Mouse (Mus musculus) lung, postnatal 10 days (tissue): ENCODE results near the gene Acat2.
A peak's percentile ranks its signal among the peaks of the same experiment; 100 is the strongest.
"Not testable (repeated sequence)": the region's sequence is repeated elsewhere in the genome, so short reads cannot be mapped to it uniquely, and the experiment has no call there.

ENCODE experiments used
- DNase-seq: peaks from one replicate; pipeline ENCODE4 v3.0.0; 2021

Gene Acat2

DNA sequence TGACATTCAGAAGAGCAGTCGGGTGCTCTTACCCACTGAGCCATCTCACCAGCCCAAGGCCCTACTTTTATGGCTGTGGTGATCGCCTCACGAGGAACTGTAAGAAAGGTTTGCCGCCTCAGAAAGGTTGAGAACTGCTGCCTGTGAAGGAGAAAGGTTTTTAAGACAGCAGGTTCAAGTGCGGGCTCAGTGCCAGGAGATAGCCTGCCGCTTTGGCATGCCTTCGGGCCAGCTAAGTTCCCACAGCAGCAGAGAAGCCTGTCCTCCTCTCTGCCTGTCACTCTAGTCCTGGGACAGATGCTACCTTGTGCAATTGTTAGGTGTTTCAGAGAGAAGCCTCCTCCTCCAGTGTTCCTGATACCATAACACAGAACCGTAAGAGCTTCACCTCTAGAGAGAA is 3.9 kb downstream of the Acat2 start:
- no peak for DNase-seq

DNA sequence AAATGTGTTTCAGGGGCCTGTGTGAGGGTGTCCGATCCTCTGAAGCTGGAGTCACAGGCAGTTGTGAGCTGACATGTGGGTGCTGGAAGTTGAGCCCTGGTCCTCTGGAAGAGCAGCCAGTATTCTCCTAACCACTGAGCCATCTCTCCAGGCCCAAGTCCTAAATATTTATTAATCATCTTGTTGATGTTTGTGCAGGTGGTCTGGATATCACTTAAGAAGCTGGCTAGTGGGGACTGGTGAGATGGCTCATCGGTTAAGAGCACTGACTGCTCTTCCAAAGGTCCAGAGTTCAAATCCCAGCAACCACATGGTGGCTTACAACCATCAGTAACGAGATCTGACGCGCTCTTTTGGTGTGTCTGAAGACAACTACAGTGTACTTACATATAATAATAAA is 10.9 kb downstream of the Acat2 start:
- DNase-seq = no peak

DNA sequence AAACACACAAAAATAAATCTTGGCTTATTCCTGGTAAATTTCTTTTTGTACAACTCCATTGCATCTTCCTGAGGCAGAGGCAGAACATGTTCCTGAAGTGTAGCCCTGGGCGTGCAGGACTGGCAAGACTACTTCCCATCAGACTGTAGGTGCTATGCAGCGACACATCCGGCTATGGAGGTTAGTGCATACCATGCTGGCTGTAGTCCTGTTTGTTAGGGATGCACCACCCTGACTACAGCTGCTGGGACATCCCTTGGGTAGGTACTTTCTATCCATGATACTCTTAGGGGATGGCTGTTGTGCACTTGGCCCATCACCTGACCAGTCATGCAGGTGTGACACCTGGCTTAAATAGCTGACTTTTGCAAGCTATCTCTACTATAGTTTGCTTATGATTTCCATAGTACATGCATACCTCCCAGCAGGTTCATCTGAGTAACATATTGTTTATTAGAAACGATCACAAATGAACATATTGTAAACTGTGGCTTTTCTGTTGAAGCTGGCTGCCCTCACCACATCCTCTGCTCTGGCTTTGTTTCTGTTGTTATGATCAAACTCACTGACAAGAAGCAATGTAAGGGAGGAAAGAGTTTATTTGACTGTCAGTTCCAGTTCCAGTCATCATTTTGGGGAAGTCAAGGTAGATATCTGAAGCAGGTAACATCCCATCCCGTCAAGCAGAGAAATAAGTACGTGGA is 17.9 kb downstream of the Acat2 start:
- no peak for DNase-seq

DNA sequence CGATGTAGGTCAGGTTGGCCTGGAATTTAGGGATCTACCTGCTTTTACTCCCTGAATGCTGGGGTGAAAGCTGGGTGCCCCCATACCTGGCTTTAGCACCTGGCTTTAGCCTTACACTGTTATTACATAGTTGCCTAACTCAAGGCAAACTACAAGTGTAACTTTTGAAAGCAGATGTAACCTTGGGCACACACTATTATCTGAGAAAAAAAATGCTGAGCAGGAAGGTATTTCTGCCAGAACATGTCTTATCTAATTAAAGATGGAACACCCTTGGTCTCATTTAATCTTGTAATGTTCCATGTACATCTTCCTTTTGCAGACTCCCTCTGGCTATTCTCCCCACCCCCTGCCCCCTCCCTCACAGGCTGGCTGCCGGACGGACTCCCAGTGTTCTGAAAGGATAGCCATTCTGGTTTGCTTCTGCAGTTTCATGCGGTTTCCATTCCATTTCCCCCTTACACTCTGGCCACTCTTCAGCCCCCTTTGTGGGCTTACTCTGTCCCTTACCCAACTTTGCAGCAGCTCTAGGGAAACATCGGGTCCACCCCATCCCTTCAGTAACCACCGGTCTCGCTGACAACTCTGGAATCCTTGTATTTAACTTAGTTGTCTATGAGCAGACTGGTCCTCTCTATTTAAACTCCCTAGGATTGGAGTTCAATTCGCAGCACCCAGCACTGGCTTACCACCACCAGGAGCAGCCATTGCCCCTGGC is 18.8 kb downstream of the Acat2 start:
- DNase-seq = no peak

DNA sequence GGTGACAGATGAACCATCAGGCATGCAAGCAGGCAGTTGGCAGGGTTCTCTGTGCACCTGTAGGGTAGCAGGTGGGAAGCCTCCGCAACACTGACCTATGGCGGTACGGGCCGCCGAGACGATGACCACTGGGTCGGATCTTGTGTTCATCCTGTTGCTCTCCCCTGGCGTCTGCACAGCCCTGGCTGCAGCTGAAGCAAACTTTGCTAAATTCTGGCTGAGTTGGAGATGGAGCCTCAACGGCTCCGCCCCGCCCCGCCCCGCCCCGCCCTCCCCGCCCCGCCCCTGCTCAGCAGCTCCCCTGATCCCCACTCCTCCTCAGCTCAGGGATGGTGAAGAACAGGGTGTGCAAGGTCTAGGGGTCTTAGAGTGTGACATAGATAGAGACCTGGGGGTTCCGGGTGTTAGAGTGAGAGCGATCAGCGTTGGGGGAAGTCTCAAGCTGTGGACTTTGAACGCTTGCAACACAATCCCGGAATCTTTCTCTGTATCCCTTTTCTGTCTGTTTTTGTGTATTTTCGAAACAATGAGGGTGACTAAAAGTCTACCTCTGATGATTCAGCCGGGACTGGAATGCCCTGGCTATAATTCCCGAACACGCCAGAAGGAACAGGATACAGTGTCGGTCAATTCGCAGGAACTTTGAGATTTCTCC is 20.3 kb downstream of the Acat2 start, which contains the start of gene Acat3:
Gene Acat3, minus strand, starts transcription at position 450 of the 655 bp plus-strand sequence.
- peak; percentile 14 for DNase-seq

DNA sequence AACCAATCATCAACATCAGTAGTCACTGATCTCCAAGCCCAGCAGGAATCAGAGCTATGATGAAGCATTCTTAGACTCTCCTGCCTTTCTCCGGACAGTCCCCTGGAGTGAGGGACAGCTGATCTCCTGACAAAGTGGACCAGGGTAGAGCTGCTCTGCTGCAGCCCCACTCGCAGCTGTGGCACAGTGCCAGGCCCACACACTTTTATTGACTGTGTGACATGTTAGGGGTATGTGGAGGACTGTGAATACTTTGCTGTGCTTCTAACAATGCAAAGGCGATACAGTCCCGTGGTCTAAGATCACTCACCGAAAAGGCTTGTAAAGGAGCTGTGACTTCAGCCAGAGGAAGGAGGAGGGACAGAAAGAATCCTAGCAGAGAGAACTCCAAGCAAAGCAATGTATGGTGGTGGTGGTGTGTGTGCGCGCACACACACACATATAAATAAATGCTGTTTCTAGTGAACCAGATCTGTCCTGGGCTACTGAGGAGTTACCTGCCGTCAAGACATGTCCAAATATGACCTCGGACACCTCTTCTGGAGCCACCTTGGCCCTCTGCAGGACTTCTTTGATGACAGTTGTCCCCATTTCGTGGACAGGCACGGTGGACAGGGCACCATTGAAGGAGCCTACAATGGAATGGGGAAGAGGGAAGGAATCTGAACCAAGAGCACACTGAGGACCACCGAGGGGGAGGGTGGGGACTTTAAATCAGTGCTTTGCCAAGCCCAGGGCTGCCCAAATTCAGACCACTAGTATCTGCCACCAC is 21.0 kb downstream of the Acat2 start:
- DNase-seq = not testable (repeated sequence)

DNA sequence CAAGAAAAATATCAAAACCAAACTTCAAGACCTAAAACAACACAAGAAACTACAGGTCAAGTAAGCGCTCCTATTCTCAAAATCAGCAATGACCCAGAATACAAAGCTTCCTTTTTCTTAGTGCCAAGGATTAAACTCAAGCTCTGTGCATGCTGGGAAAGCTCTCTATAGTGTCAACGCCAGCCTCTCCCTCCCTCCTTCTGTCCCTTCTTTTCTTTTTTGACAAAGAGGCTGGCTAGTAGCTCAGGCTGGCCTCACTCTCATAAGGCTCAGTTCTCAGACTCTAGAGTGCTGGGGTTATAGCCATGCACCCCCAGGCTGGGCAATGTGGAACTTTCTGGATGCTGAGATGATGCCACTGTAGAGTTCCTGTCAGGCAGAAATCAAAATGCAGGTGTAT is 22.5 kb downstream of the Acat2 start:
- no peak for DNase-seq

DNA sequence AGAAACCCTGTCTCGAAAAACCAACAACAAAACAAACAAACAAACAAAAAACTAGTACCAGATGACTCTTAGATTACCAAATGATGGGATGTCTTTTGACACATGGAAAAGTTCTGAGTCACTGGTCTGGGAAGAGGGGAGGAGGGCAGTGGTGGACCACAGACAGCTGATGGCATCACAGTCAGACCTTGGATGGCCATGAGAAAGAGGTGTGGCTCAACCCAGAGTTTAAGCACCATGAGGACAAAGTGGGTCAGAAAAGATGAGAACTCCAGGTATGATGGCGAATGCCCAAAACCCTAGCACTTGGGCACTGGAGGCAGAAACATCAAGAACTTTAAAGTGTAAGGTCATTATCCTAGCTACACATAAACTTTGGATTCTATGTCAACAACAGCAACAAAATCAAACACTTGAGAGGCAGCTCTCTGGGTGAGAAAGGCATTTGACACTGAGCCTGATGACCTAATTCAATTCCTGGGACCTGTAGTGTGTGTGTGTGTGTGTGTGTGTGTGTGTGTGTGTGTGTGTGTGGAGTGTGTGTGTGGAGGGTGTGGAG is 23.1 kb downstream of the Acat2 start:
- DNase-seq = no peak

DNA sequence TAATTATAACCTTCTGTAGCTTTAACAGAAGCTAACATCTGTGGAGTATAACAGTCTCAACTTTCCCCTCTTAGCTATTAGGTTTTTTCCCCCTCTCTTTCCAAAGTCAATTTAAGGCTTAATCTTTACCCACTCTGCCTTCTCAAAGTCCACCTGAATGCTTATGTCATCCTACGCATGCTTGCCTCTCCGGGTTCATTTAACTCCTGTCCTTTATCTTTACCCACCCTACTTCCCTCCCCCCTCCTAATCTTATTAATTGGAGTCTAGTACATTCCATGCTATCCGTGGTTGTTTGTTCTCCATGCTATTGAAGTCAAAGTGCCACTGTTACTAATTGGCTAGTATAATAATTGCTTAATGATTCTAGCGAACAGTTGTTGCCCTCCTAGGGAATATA is 24.8 kb downstream of the Acat2 start:
- no peak for DNase-seq

DNA sequence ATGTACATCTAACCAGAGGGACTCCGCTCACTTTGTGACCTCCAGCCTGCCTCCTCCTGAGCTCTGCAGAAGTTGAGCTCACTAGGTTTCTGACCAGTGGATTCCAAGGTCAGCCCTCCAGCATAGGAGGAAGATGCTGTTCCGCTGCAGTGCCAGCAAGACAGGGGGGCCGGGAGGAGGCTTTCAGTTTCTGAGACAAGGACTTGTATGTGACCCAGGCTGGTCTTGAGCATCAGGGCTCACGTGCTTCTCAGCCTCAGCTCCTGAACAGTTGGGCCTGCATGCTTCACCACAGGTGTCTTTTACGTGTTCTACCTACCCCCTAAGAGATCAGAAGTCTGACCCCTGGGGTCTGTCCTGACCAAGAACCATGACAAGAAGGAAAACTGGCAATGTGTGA is 29.0 kb downstream of the Acat2 start:
- not testable (repeated sequence) for DNase-seq

DNA sequence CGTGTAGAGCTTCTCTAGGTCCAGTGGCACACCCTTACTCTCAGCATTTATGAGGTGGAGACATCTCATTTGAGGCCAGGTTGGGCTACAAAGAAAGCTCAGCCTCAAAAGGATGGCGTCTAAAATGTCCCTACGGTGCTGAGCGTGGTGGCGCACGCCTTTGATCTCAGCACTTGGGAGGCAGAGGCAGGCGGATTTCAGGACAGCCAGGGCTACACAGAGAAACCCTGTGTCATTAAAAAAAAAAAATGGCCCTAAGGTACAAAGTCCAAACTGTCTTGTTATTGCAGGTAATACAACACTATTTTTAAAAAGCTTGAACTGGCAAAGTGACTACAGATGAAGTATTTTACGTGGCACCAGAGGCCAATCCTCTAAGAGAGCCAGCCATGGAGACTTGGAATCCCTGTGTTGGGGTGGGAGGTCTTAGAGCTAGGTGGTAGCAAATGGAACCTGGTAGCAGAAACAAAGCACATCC is 34.8 kb downstream of the Acat2 start:
- no peak for DNase-seq

DNA sequence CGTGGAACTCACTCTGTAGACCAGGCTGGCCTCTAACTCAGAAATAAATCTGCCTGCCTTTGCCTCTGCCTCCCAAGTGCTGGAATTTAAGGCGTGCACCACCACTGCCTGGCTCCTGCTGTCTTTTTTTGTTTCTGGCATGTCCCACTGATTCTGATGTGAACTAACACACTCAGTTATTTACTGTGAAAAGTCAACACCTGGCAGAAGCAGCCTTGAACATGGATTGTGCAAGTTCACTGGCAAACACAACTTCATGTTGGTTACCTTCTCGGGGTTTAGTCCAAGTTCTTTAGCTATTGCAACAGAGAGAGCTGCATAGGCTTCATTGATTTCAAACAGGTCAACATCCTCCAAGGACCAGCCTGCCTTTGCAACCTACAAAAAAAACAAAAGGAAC is 35.5 kb downstream of the Acat2 start:
- peak; percentile 34 for DNase-seq

DNA sequence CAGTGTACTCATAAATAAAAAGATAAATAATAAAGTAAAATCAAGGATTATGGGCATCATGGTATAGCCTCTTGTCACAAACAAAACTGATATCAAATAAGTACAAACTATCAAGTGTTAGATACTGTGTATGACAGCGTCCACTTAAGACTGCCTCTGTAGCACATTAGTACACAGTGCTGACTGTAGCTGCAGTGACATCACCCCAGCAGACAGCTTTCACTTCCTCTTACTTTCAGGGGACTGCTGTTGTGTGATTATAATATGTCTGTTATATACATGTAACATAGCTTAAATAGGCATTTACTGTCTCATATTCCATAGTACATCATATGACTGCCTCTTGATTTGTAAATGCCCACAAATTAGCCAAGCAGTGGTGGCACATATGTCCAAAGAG is 39.5 kb downstream of the Acat2 start:
- DNase-seq = no peak

DNA sequence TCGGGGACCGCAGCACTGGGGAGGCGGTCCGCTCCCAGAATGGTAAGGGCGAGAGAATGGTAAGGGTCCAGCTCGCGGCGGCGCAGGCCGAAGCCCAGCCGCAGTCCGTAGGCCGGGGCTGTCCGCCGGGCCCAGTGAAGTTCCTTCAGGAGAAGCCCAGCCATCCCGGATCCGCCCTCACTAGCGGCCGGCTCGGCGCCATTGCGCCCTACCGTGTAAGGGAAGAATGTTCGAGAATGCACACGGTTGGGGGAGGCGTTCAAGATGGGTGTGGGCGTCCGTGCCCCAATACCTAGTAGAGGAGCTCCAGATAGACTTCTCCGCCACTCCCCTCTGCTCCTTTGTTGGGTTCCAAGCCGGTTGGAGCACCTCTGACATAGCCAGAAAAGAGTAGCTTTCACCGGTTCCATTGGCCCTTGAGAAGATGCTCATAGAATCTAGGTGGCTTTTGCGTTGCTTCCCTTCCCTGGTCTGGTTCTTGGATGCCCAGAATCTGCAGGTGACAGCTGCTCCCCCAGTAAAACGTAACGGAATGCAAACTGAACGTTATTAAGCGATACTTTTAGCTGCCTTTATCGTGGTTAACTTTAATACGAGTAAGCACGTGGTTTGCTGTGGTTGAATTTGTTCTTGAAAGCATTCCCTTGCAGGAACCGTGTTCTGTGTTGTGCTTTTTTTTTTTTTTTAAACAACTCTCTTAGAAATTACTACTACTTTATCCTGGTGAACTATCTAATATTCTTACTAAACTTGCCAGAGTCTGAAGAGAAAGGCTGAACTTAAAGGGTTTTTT is 43.8 kb downstream of the Acat2 start:
- DNase-seq = peak; percentile 60

DNA sequence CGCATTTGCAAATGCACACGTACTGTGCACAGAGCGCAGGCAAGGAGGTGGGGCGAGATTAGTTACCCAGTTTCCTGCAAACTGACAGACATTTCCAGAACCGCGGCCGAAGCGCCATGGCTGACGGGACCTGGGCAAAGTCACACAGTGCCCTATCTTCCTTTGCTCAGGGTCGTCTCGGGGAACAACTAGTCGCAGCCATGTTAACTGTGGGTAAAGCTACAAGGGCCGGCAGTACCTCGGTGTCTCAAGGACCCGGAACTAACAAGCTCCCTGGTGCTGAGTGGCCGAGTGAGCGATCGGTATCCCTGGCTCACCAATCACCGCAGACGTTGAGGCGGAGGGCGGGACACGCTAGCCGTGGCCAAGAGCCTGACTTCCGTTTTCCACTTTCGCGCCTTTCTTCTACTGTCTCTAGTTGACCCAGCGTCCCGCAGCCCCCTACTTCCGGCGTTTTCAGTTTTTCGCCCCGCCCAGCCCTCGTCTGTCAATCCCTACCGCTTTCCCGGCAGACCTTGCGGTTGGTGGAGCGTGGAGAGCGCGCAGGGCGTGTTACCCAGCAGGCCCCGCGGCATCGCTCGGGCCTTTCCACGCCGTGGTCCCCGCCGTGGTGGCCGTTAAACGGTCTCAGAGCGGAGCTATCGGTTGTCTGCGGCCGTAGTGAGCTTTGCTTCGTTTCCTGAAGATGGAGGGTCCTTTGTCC is 44.5 kb downstream of the Acat2 start, which contains the start of gene Mrpl18:
Gene Mrpl18, minus strand, starts transcription at position 465 of the 703 bp plus-strand sequence.
- DNase-seq = peak; percentile 100

DNA sequence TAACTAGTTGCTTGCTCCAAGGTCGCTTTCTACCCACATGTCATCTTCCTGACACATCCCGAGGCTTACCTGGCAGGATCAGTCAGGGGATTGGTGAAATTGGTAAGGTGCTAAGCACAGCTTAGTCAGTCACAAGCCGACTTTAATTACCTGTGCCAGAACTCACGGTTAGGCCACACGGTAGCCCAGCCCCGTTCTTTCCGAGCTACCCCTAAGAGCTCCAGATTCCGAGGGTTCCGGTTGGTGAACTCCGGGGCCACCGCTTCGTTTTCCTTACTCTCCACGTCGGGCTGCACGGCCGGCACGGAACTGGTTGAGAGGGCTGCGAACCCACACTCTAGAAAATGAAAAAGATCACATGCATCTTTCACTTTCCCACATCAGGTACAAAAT is 45.1 kb downstream of the Acat2 start, which contains the start of gene Tcp1:
Gene Tcp1, plus strand, starts transcription at position 214 of the 393 bp plus-strand sequence.
- DNase-seq = no peak

DNA sequence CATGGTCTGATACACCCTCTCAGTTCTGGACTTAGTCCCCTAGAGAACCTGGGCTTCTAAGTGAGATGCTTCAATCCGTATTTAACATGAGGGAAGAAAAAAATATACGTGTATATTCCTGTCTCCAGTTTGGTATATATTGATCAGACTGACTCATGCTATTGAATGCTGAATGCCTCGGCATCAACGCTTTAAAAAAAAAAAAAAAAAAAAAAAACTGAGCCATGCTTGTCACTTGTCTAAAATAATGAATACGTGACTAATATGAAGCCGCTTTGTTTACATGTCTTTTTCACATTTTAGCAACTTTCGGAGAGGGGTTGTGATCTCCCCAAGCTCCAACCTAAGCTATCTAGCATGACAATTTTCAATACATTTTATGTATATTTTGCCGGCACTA is 50.2 kb downstream of the Acat2 start:
- no peak for DNase-seq

DNA sequence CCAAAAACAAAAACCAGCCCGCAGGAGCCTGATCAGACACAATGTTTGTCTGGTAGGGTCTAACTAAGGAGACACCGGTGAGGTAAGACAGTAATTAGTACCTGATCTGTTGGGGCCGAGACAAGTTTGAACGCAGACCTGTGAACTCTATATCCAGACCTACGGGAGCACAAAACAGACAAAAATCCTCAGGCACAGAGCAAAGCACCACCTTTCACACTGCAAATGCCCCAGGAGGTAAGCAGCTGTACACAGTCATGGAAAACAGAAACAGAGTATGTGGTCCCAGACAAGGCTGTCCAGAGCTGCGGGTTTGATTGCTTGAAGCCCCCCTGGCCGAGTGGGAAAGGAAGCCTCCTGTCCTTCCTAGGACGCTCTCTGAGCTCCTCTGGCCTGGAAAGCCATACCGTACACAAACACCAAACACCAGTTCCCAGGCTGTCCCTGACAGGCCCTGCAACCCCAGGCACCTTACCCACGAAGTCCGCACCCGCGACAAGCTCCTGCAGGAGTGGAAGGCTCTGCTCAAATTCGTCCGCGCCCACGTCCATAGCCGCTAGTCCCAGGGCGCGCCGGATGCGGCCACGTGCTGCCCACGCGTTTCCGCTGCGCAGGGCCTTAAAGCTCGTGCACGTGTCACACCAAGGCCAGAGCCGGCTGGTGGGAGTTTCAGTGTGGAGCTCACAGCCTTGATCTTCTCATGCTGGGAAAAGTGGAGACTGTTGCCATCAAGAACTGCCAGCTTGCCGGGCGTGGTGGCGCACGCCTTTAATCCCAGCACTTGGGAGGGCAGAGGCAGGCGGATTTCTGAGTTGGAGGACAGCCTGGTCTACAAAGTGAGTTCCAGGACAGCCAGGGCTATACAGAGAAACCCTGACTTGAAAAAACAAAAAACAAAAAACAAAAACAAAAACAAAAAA is 50.9 kb downstream of the Acat2 start, which contains the start of gene Pnldc1:
Gene Pnldc1, minus strand, starts transcription at position 870 of the 920 bp plus-strand sequence.
- DNase-seq = no peak

DNA sequence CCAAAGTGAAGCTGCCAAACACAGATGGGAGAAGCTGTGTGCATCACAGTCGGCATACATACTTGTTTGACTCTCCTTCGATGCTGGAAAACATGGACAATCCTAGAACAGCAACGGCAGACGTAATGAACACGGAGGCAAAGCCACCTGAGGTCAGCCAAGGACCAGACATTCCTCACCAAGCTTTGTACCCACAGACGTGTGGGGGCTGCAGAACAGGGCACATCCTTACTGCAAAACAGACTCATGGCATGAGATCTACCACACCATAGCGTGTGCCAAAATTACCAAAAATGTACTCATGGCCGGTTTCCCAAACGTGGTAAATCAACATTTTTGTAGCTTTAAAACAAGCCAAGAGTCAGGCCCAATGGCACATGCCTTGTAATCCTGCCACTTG is 54.1 kb downstream of the Acat2 start:
- DNase-seq = no peak

DNA sequence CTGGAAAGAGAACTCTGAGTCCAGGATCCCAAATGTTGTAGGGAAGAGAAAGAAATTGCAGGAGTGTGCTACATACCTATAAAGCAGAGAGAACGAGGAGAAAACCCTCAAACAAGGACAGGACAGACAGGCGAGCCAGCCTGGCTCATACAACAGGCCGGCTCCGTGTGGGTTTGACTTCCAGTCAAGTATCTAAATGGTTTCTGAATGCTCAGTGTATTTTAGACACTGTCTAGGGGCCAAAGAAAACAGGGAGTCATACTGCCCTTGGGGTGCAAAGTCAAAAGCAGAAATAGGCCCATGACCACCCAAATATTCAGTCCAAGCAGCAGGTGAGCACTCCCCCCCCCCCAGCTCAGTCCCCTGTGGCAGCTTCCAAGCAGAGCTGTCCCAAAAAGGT is 54.7 kb downstream of the Acat2 start:
- no peak for DNase-seq
